Mouse (Mus musculus) heart, embryonic 16.5 days (tissue): ENCODE measurements at regions not wholly inside any gene's neighbourhood (a gene's known extent, or its start where the extent isn't known, plus 50 kb on each side); places are given as distances from the start of the nearest gene placed in this dataset.
"Not testable (repeated sequence)": the region's sequence is repeated elsewhere in the genome, so short reads cannot be mapped to it uniquely, and the experiment has no call there.

ENCODE experiments used
- ATAC-seq: fragments of 200-750 bp; cut with Nextera tagmentation; replicated peaks from 2 replicates; pipeline ENCODE4 v1.8.0; 2017; ENCODE audit warnings: moderate number of reproducible peaks; ENCODE audit not compliant: insufficient read depth, low FRiP score; ENCODE audit errors: extremely low read depth
- H3K27ac ChIP-seq: fragments of 300-500 bp; sonication (generic); 2 replicates; pipeline ENCODE4 v1.5.1; 2014; ENCODE audit warnings: mild to moderate bottlenecking, low read length, control low read depth, moderate library complexity
- H3K27me3 ChIP-seq: fragments of 300-500 bp; sonication (generic); 2 replicates; pipeline ENCODE4 v1.6.1; 2014; ENCODE audit warnings: low read length, mixed read lengths; ENCODE audit not compliant: control insufficient read depth, insufficient read depth
- H3K36me3 ChIP-seq: fragments of 300-500 bp; sonication (generic); 2 replicates; pipeline ENCODE4 v1.6.1; 2014; ENCODE audit not compliant: control insufficient read depth, insufficient read depth
- H3K4me1 ChIP-seq: fragments of 300-500 bp; sonication (generic); 2 replicates; pipeline ENCODE4 v1.6.1; 2014; ENCODE audit warnings: low read length, mixed read lengths; ENCODE audit not compliant: control insufficient read depth, insufficient read depth
- H3K4me2 ChIP-seq: fragments of 300-500 bp; sonication (generic); 2 replicates; pipeline ENCODE4 v1.6.1; 2014; ENCODE audit warnings: low read depth, mild to moderate bottlenecking, control low read depth, low read length
- H3K4me3 ChIP-seq: fragments of 300-500 bp; sonication (generic); 2 replicates; pipeline ENCODE4 v1.5.1; 2014; ENCODE audit warnings: mild to moderate bottlenecking, control low read depth, low read length
- H3K9ac ChIP-seq: fragments of 300-500 bp; sonication (generic); 2 replicates; pipeline ENCODE4 v1.6.1; 2014; ENCODE audit warnings: low read length, control low read depth
- H3K9me3 ChIP-seq: fragments of 300-500 bp; sonication (generic); replicated peaks from 2 replicates; pipeline ENCODE4 v1.6.1; 2016; ENCODE audit warnings: low read length; ENCODE audit not compliant: control insufficient read depth
- WGBS: fragments of 180-500 bp; shearing (Covaris S2); extraction: QIAGEN DNeasy Blood & Tissue Kit; methylation state at CpG from one replicate; pipeline ENCODE4 v1.1.7; 2014; 5-methylcytosine and 5-hydroxymethylcytosine counted together

DNA sequence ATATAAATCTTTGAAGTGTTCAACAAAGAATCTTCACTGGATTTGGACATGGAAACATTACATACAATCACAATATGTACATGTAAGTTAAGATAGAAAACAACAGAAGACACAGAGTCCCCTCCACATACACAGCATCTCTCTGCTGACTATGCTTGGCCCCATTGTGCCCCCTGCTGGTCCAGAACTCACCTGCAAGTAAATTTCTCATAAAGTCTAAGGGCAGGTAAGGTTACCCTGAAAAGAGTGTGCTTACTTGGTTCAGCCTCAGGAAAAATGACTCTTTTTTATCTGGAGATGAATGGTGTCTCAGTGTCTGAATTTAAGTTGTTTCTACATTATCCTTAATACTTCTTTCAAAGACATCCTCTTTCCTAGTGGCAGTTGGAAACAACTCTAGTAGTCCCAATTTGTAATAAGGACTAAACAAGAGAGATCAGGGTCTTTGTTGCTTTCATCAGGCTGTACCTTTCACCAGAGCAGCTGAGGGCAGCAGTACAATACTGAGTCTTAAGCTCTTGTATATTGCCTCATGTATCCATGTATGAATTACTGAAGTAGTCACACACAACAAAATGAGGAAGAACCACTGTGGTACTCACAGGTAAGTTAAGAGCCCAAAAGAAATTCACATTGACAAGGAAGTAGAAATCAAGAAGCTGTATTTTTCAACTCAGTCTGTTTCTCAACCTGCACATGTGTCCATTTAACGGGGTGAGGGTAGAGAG is 538.7 kb upstream of the Zfp386 start:
- not testable (repeated sequence) for H3K36me3 ChIP-seq, H3K4me1 ChIP-seq, H3K9ac ChIP-seq, H3K27ac ChIP-seq, H3K9me3 ChIP-seq, H3K4me3 ChIP-seq, ATAC-seq, H3K4me2 ChIP-seq, H3K27me3 ChIP-seq
- 44% methylated on average over 1 of the region's 1 CpGs for WGBS

DNA sequence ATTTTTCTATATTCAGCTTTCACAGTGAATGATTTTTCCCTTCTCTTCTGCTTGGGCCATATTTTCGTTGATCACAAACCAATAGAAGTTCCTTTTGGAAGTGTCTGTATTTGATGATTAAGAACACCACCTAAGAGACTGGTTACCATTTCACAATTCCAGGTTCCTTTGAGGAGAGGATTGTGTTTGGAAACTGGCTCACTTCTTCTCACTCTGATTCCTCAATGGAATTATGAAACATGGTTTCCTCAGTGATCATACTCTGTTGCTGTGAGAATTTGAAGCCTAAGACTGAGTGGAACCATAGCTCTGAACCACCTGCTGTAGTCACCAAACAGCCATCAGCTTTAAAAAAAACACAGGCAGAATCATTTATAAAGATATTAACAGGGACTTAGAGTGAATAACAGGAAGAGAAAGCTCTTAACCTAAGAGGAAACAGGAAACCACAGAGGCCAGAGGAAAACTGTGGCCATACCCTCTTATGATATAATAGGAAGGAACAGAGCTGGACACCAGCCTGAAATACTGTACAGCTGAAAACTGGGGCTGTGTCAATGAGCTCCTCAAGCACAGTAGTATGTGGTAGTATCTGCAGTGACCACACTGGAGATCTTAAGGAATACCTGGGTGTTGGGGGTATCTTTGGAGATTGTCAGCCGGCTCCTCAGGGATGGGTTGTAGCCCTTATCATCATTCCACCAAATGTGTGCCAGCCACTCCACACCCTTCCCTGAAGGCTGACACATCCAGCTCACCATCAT is 528.6 kb upstream of the Zfp386 start:
- H3K9me3 ChIP-seq, ATAC-seq, H3K4me3 ChIP-seq, H3K4me2 ChIP-seq, H3K9ac ChIP-seq, H3K4me1 ChIP-seq, H3K27ac ChIP-seq, H3K27me3 ChIP-seq, H3K36me3 ChIP-seq: not testable (repeated sequence)
- 54% methylated on average over 2 of the region's 2 CpGs for WGBS

DNA sequence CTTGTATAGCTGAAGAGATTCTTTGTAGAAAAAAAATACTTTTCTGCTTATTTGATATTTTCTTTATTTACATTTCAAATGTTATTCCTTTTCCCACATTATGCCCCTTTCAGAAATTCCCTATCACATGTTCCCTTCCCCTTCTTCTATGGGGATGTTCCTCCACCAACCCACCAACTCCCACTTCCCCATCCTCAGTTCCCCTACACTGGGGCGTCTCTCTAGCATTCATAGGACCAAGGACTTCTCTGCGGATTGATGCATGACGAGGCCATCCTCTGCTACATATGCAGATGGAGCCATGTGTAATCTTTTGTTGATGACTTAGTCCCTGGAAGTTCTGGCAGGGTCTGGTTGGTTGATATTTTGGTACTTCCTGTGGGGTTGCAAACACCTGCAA is 520.5 kb upstream of the Zfp386 start:
- no peak overlapping the region for H3K4me3 ChIP-seq
- no peaks in the 10 kb centered on the region for H3K27me3 ChIP-seq
- H3K4me2 ChIP-seq = no peak overlapping the region
- no peak for ATAC-seq
- no peaks in the 10 kb centered on the region for H3K36me3 ChIP-seq
- H3K9me3 ChIP-seq = peaks cover 2% of the 10 kb centered on the region; the same call in 1 of the 2 replicates
- H3K27ac ChIP-seq = no peak overlapping the region
- 64% methylated on average over 3 of the region's 3 CpGs for WGBS
- no peaks in the 10 kb centered on the region for H3K4me1 ChIP-seq
- no peak overlapping the region for H3K9ac ChIP-seq

DNA sequence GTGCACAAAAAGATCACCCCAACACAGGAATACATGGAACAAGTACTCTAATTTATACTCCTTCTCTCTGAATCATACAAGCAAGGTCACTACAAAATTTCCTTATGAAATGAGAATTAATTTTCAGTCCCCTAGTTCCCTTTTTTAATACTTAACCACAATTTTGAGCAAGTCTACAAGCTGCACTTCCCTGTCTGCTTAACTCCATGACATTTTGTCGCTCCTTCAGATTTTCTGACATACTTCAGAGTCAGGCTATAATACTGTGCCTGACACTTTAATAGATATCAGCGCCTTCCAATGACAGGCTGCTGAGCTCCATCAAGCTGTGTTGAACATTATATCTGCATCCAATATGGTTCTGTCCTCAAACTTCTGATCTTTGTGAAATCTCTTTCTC is 505.0 kb upstream of the Zfp386 start:
- no peak for ATAC-seq
- no peak overlapping the region for H3K4me3 ChIP-seq
- no peaks in the 10 kb centered on the region for H3K27me3 ChIP-seq
- WGBS = 72% methylated on average over 2 of the region's 2 CpGs
- peaks cover 7% of the 10 kb centered on the region for H3K9me3 ChIP-seq
- no peak overlapping the region for H3K27ac ChIP-seq
- no peaks in the 10 kb centered on the region for H3K36me3 ChIP-seq
- no peaks in the 10 kb centered on the region for H3K4me1 ChIP-seq
- no peak overlapping the region for H3K9ac ChIP-seq
- no peak overlapping the region for H3K4me2 ChIP-seq

DNA sequence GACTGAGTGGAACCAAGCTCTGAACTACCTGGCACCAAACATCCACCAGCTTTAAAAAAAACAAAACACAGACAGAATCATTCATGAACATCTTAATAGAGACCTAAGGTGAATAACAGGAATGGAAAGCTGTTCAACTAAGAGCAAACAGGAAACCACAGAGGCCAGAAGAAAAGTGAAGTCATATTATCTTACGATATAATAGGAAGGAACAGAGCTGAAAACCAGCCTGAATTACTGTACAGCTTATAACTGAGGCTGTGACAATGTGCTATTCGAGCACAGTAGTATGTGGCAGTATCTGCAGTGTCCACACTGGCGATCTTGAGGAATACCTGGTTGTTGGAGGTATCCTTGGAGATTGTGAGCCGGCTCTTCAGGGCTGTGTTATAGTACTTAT is 480.6 kb upstream of the Zfp386 start:
- ATAC-seq, H3K27me3 ChIP-seq, H3K27ac ChIP-seq, H3K4me2 ChIP-seq, H3K9me3 ChIP-seq, H3K4me1 ChIP-seq, H3K4me3 ChIP-seq, H3K36me3 ChIP-seq, H3K9ac ChIP-seq: not testable (repeated sequence)
- WGBS = 61% methylated on average over 4 of the region's 4 CpGs

DNA sequence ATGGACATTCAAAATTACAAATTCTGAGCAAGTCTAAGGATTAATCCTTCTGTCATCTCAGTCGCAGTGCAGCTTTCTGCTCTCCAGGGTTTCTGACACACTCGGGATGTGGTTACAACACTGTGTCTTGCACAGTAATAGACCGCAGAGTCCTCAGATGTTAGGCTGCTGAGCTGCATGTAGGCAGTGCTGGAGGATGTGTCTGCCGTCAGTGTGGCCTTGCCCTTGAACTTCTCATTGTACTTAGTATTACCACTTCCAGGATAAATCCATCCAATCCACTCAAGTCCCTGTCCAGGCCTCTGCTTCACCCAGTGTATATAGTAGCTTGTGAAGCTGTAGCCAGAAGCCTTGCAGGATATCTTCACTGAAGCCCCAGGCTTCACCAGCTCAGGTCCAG is 454.5 kb upstream of the Zfp386 start:
- not testable (repeated sequence) for ATAC-seq

DNA sequence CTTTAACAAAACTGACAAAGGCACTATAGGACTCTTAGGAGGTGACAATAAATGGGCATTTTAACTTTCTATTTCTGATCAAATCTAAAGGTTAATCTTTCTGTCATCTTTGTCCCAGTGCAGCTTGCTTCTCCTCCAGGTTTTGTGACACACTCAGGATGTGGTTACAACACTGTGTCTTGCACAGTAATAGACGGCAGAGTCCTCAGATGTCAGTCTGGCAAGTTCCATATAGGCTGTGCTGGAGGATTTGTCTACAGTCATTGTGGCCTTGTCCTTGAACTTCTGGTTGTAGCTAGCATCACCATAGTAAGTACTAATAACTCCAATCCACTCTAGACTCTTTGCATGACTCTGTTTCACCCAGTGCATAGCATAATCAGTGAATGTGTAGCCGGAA is 443.8 kb upstream of the Zfp386 start:
- H3K4me1 ChIP-seq = no peaks in the 10 kb centered on the region
- no peak overlapping the region for H3K4me2 ChIP-seq
- H3K27ac ChIP-seq = no peak overlapping the region
- no peaks in the 10 kb centered on the region for H3K36me3 ChIP-seq
- H3K4me3 ChIP-seq = no peak overlapping the region
- no peak for ATAC-seq
- H3K9me3 ChIP-seq = peaks cover 10% of the 10 kb centered on the region
- WGBS = 70% methylated on average over 2 of the region's 2 CpGs
- H3K9ac ChIP-seq = no peak overlapping the region
- no peaks in the 10 kb centered on the region for H3K27me3 ChIP-seq

More for the DNA sequence above, 454.5 kb upstream of the Zfp386 start:
- H3K4me3 ChIP-seq, H3K4me2 ChIP-seq, H3K9ac ChIP-seq, H3K4me1 ChIP-seq, H3K36me3 ChIP-seq, H3K27ac ChIP-seq, H3K9me3 ChIP-seq, H3K27me3 ChIP-seq: not testable (repeated sequence)
- 83% methylated on average over 4 of the region's 4 CpGs for WGBS

DNA sequence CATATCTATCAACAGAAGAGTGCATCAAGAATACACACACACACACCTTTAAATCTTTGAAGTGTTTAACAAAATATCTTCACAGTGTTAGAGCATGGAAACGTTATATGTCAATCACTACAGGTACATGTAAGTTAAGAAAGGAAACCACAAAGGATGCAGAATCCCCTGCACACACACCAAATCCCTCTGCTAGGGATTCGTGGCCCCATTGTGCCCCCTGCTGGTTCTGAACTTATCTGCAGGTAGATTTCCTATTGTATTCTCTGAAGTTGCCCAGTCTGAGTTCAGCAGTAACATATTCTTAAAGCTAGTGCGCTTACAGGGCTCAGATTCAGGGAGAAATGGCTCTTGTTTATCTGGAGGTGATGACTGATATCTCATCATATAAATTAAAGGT is 442.6 kb upstream of the Zfp386 start:
- H3K27me3 ChIP-seq = no peaks in the 10 kb centered on the region
- H3K4me1 ChIP-seq = no peaks in the 10 kb centered on the region
- H3K4me2 ChIP-seq = no peak overlapping the region
- H3K27ac ChIP-seq = no peak overlapping the region
- ATAC-seq = no peak
- H3K36me3 ChIP-seq = no peaks in the 10 kb centered on the region
- WGBS = 42% methylated on average over 3 of the region's 3 CpGs
- H3K4me3 ChIP-seq = no peak overlapping the region
- peaks cover 10% of the 10 kb centered on the region for H3K9me3 ChIP-seq
- H3K9ac ChIP-seq = no peak overlapping the region

DNA sequence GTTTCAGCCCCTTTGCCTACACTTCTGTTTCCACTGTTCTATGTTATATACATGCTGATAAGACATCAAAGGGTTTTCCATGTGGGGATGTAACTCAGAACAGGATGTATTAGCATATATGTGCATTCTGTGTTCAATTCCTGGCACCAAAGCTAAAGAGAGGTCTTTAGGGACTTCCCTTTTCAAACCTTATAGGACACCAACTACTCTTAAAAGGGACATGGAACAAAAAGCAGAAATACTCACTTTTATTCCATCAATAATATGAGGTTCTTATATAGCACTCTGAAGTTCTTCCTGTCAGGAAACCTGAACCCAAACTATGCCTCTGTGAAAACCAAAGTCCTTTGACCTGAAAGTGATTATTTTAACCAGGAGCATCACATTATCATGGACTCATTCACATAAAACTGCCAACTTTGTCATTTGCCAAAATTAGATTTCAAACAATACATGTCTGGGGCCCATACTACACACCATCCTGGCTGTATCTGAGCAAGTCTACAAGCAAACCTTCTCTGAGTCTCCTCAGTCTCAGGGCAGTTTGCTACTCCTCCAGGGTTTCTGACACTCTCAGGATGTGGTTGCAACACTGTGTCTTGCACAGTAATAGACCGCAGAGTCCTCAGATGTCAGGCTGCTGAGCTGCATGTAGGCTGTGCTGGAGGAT is 424.8 kb upstream of the Zfp386 start:
- not testable (repeated sequence) for ATAC-seq

More for the DNA sequence above, 424.8 kb upstream of the Zfp386 start:
- not testable (repeated sequence) for H3K4me2 ChIP-seq, H3K9ac ChIP-seq, H3K27ac ChIP-seq, H3K36me3 ChIP-seq, H3K27me3 ChIP-seq, H3K4me3 ChIP-seq, H3K4me1 ChIP-seq
- H3K9me3 ChIP-seq = peaks cover 18% of the 10 kb centered on the region
- 83% methylated on average over 1 of the region's 1 CpGs for WGBS
